Mouse (Mus musculus) adrenal gland, postnatal 14 days (tissue): Measurements from ENCODE around the gene Cox6a1. TPM values are rescaled to one million over a fixed set of nuclear protein-coding genes. Genes with fewer than 3 reads are reported as not detected.
"Not testable (repeated sequence)": the region's sequence is repeated elsewhere in the genome, so short reads cannot be mapped to it uniquely, and the experiment has no call there.

Experiments used
- DNase-seq: peaks from one replicate; pipeline ENCODE4 v3.0.0; 2021; ENCODE audit warnings: mixed read lengths
- total RNA-seq: library from RNA; stranded (reverse); gene quantifications from 2 replicates; pipeline ENCODE4 v1.2.3, GENCODE M21; 2021

The Cox6a1 gene
- total RNA-seq, 1 experiment from 2014 or later, result 1,846 TPM

- no peak for DNase-seq
Measured at GRCm38 (mm10) chr5:115349225-115349555, 409 bp upstream of the Cox6a1 start.

GRCm38 (mm10) chr5:115347564-115347963, 1.2 kb downstream of the Cox6a1 start:
- DNase-seq, result peak; percentile 90

GRCm38 (mm10) chr5:115341314-115342165, 7.2 kb downstream of the Cox6a1 start:
- no peak for DNase-seq

GRCm38 (mm10) chr5:115340577-115341313, 8.0 kb downstream of the Cox6a1 start, which contains the start of the genes Gatc and Triap1:
Gene Gatc (minus strand): TSS chr5:115341178.
Gene Triap1 (plus strand): TSS chr5:115341225.
- DNase-seq, result peak; percentile 94

GRCm38 (mm10) chr5:115340007-115340406, 8.8 kb downstream of the Cox6a1 start:
- DNase-seq, result no peak

- no peak for DNase-seq
Measured at GRCm38 (mm10) chr5:115333626-115334025, 15.2 kb downstream of the Cox6a1 start.

- no peak for DNase-seq
Measured at GRCm38 (mm10) chr5:115330955-115331354, 17.8 kb downstream of the Cox6a1 start.

- peak; percentile 44 for DNase-seq
Measured at GRCm38 (mm10) chr5:115327610-115328548, 20.9 kb downstream of the Cox6a1 start.

GRCm38 (mm10) chr5:115326875-115327609, 21.7 kb downstream of the Cox6a1 start, which contains the start of gene Srsf9:
Gene Srsf9 (plus strand): TSS chr5:115327177.
- DNase-seq, result peak; percentile 98

GRCm38 (mm10) chr5:115326256-115326831, 22.4 kb downstream of the Cox6a1 start:
- no peak for DNase-seq

- DNase-seq, result peak; percentile 87
Measured at GRCm38 (mm10) chr5:115319004-115319940, 29.5 kb downstream of the Cox6a1 start.

GRCm38 (mm10) chr5:115317645-115318328, 31.0 kb downstream of the Cox6a1 start:
- DNase-seq, result peak; percentile 24

- DNase-seq, result no peak
Measured at GRCm38 (mm10) chr5:115316968-115317644, 31.7 kb downstream of the Cox6a1 start.

GRCm38 (mm10) chr5:115313668-115313943, 35.2 kb downstream of the Cox6a1 start:
- no peak for DNase-seq

- DNase-seq, result no peak
Measured at GRCm38 (mm10) chr5:115312816-115313667, 35.7 kb downstream of the Cox6a1 start.

- no peak for DNase-seq
Measured at GRCm38 (mm10) chr5:115312354-115312753, 36.4 kb downstream of the Cox6a1 start.

GRCm38 (mm10) chr5:115302190-115302589, 46.6 kb downstream of the Cox6a1 start:
- not testable (repeated sequence) for DNase-seq

- no peak for DNase-seq
Measured at GRCm38 (mm10) chr5:115301615-115302014, 47.2 kb downstream of the Cox6a1 start.
